Mouse (Mus musculus) C2C12 (cell line): ENCODE measurements around the gene Zfp937. TPM values are rescaled to one million over a fixed set of nuclear protein-coding genes. Genes with fewer than 3 reads are reported as not detected.
"Not testable (repeated sequence)": the region's sequence is repeated elsewhere in the genome, so short reads cannot be mapped to it uniquely, and the experiment has no call there.

ENCODE experiments used
- H3K27me3 ChIP-seq: one replicate; pipeline ENCODE4 v1.6.1; 2011; ENCODE audit not compliant: control insufficient read depth, insufficient read depth, insufficient read length
- H3K36me3 ChIP-seq: one replicate; pipeline ENCODE4 v1.6.1; 2011; ENCODE audit not compliant: control insufficient read depth, insufficient read depth
- H3K4me3 ChIP-seq: one replicate; pipeline ENCODE4 v1.5.1; 2011; ENCODE audit warnings: mild to moderate bottlenecking, control low read depth; ENCODE audit not compliant: poor library complexity, insufficient read depth, severe bottlenecking
- H3K79me2 ChIP-seq: one replicate; pipeline ENCODE4 v1.6.1; 2011; ENCODE audit not compliant: control insufficient read depth, insufficient read depth
- H3K79me3 ChIP-seq: one replicate; pipeline ENCODE4 v1.6.1; 2011; ENCODE audit warnings: low read depth, control low read depth
- H3ac ChIP-seq: one replicate; pipeline ENCODE3; 2011; ENCODE audit warnings: low read depth; ENCODE audit not compliant: control insufficient read depth, insufficient read length
- CEBPB ChIP-seq: IDR thresholded peaks from one replicate; pipeline ENCODE4 v1.6.1; 2011; ENCODE audit warnings: low read depth, mild to moderate bottlenecking, control low read depth, moderate library complexity
- CTCF ChIP-seq: IDR thresholded peaks from one replicate; pipeline ENCODE4 v1.5.1; 2011; ENCODE audit not compliant: control insufficient read depth, insufficient read depth, insufficient read length
- FOSL1 ChIP-seq: IDR thresholded peaks from one replicate; pipeline ENCODE4 v1.8.0; 2011; ENCODE audit warnings: mild to moderate bottlenecking, low read length; ENCODE audit not compliant: poor library complexity, insufficient read depth, severe bottlenecking
- MAX ChIP-seq: IDR thresholded peaks from one replicate; pipeline ENCODE4 v1.6.1; 2011; ENCODE audit warnings: mild to moderate bottlenecking, control low read depth
- MYOD1 ChIP-seq: IDR thresholded peaks from one replicate; pipeline ENCODE4 v1.6.1; 2011; ENCODE audit warnings: low read depth; ENCODE audit not compliant: control insufficient read depth, insufficient read length
- MYOG ChIP-seq: IDR thresholded peaks from one replicate; pipeline ENCODE4 v1.6.1; 2011; ENCODE audit not compliant: control insufficient read depth, insufficient read length; ENCODE audit errors: extremely low read depth
- USF1 ChIP-seq: IDR thresholded peaks from one replicate; pipeline ENCODE4 v1.6.1; 2011; ENCODE audit warnings: low read depth, mild to moderate bottlenecking, control low read depth, moderate library complexity
- polyA plus RNA-seq: library from polyadenylated mRNA; unstranded; fragments of >200 nt; fragmentation: generic; extraction: Trizol; gene quantifications from one replicate; pipeline ENCODE4 v1.2.1, GENCODE M21; 2012; ENCODE audit warnings: missing spikeins

The Zfp937 gene
- polyA plus RNA-seq, 1 experiment = 0.74 TPM

DNA sequence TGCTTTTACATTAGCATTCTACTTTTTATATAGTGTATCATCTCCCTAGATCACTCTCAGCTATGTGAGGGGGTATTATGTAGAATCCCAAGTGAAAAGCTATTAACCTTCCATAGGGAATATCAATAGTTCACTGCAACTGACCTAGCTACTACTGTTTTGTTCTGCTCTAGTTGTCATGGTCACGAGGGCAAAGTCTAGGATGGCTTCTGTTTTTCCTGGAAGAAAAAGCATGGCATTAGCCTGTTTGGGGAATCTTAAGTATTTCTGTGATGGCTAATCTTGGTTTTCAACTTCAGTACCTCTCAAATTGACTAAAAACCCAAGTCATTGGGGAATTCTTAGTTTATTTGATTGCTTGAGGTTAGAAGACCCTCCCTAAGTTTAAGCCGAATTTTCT is 25.3 kb downstream of the Zfp937 start:
- TF ChIP-seq MYOD1 (no peak), MYOG (no peak), USF1 (no peak), CEBPB (no peak), CTCF (no peak), MAX (no peak), FOSL1 (no peak)
- H3K79me3 ChIP-seq = no peaks in the 10 kb centered on the region

DNA sequence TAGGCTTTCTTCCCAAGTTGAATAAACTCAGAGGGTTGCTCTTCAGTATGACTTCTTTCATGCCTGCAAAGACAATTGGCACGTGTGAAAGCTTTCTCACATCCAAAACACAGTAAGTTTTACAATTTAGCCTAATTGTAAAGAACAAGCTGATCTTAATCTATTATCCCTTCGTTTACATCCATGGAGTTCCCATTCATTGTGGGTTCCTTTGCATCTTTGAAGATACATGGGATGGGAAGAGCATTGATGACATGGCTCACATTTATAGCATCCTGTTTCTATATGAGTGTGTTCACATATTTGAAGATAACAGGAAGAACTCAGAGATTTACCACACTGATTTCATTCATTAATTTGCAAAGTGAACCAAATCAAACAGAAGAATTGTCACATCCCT is 37.6 kb downstream of the Zfp937 start, which contains the start of gene Gm21994:
TSS of gene Gm21994 (minus strand) at position 101 of the 400 bp plus-strand sequence.
- not testable (repeated sequence) for H3K36me3 ChIP-seq, H3K79me3 ChIP-seq, H3K4me3 ChIP-seq, H3ac ChIP-seq, H3K79me2 ChIP-seq, H3K27me3 ChIP-seq

More for the DNA sequence above, 25.3 kb downstream of the Zfp937 start:
- Histone ChIP-seq H3K36me3 (peaks cover 2% of the 10 kb centered on the region), H3ac (no peak overlapping the region), H3K27me3 (no peaks in the 10 kb centered on the region), H3K79me2 (no peaks in the 10 kb centered on the region), H3K4me3 (no peak overlapping the region)

DNA sequence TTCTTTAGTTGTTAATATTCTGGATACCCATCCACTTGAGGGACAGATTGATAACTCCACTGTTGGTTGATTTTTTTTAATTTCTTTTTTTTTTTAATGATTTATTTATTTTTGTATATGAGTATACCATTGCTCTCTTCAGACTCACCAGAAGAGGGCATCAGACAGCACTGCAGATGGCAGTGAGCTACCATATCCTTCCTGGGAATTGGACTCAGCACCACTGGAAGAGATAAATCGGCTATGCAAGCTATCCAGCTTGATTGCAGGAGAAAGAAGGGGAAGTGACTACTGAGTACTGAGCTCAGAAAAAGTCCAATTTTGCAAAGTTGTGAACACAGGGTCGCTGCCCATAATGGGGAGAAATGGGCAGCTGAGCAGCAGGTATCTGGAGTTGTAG is 39.0 kb downstream of the Zfp937 start:
- not testable (repeated sequence) for H3ac ChIP-seq, H3K27me3 ChIP-seq, H3K79me2 ChIP-seq, H3K36me3 ChIP-seq, H3K4me3 ChIP-seq, H3K79me3 ChIP-seq

DNA sequence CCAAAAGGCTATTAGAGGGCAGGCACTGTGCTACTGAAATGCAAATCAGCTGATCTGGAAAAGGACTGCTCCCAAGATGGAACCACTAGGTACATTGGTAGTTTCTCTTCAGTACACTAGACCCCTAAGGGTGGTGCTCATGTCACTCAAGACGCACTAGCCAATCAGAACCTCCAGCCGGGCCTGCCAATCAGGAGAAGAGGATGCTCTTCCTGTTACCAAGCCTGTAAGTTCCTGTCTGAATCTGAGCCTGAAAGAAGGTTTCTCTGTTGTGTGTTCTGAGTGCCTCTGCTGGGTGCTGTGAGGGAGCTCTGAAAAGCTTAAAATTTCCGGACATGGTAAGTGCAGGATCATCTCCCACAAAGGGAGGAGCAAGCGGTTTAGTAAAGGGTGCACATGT is 39.4 kb downstream of the Zfp937 start, which contains the start of gene Gm14124:
TSS of gene Gm14124 (plus strand) at position 227 of the 400 bp plus-strand sequence.
- not testable (repeated sequence) for H3K79me3 ChIP-seq, H3K36me3 ChIP-seq, H3ac ChIP-seq, H3K27me3 ChIP-seq, H3K4me3 ChIP-seq, H3K79me2 ChIP-seq

Other genes with a start within 250 kb of the Zfp937 start
- 1.4 TPM for gene Zfp120, start 81.4 kb upstream of the Zfp937 start, polyA plus RNA-seq
- not detected for gene Gm10770, start 38.4 kb upstream of the Zfp937 start, polyA plus RNA-seq
- 1.3 TPM for gene Gm14139, start 36.3 kb upstream of the Zfp937 start, polyA plus RNA-seq
- 0.83 TPM for gene Gm21994, start 37.5 kb downstream of the Zfp937 start, polyA plus RNA-seq
- 0.18 TPM for gene Gm14124, start 39.4 kb downstream of the Zfp937 start, polyA plus RNA-seq
- gene Gm10130, start 105.6 kb downstream of the Zfp937 start, polyA plus RNA-seq = not detected
- 0.75 TPM for gene 3300002I08Rik, start 144.7 kb downstream of the Zfp937 start, polyA plus RNA-seq
- gene Zfp442, start 233.4 kb downstream of the Zfp937 start, polyA plus RNA-seq = 0.47 TPM